In the genomic region with DNA sequence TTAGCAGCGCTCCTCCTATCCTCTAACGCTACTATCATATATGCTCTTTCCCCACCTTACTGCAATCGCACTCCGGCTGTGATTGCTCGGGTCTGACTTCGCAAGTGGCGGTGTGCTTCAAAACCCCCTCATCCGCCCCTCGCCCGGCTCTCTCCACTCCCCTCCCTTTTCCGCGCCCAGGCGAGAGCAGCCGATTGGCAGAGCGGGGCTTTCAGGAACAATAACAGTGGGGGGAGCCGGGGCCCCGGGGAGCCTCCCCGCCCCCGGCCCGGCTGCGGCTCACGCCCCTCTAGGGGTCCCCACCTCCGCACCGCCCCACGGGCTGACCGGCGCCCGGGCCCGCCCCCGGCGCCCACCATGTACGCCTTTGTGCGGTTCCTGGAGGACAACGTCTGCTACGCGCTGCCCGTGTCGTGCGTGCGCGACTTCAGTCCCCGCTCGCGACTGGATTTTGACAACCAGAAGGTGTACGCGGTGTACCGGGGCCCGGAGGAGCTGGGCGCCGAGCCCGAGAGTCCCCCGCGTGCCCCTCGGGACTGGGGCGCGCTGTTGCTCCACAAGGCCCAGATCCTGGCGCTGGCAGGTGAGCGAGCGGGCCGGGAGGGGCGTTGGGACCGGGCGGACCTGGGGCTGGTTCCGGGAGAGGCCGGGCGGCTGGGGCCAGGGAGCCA, we compare ENCODE assay signal across 8 mouse cellular contexts. TPM values are rescaled to one million over a fixed set of nuclear protein-coding genes. Genes with fewer than 3 reads are reported as not detected.
A peak's percentile ranks its signal among the peaks of the same experiment; 100 is the strongest.
DNase-seq lines count a peak whose midpoint lies in the region; ATAC-seq lines count a peak whose summit lies in the region.

A gene (plus strand): TSS at position 189 of the 671 bp plus-strand sequence.

- peak within 1 kb of the TSS; percentile 99 for H3K9ac ChIP-seq in hindbrain, embryonic 13.5 days

- H3K4me3 ChIP-seq in hindbrain, embryonic 13.5 days: peak within 1 kb of the TSS; percentile 91

- under 1% methylated on average over 65 of the region's 66 CpGs for WGBS in hindbrain, embryonic 13.5 days

- H3K4me1 ChIP-seq in hindbrain, embryonic 13.5 days (replicated peaks): peaks cover 51% of the 10 kb centered on the region

- peak within 1 kb of the TSS; percentile 92 for H3K4me2 ChIP-seq in hindbrain, embryonic 13.5 days

- peak within 1 kb of the TSS; percentile 93 for H3K27ac ChIP-seq in hindbrain, embryonic 13.5 days

- peaks cover 19% of the 10 kb centered on the region for H3K36me3 ChIP-seq in hindbrain, embryonic 13.5 days

- peak; percentile 79 for DNase-seq in ES-CJ7 (ENCODE audit: low read depth, low spot score)
- peak; percentile 2 for DNase-seq in cerebellum, adult 9-10 months
- peak; percentile 61 to 78 for DNase-seq in frontal cortex, postnatal 10 days (ENCODE audit: low spot score in 2 of 2)
- peak; percentile 41 to 56 for DNase-seq in layer of hippocampus, postnatal 25 days (ENCODE audit: extremely low spot score in 1 of 2, low spot score in 1 of 2)
- DNase-seq in lung, postnatal 25 days (ENCODE audit: low spot score): peak; percentile 59
- peak; percentile 93 for DNase-seq in retina, postnatal 1 day
- peak; percentile 91 for DNase-seq in thymus, postnatal 25 days

- no peaks in the 10 kb centered on the region for H3K9me3 ChIP-seq in hindbrain, embryonic 13.5 days

- peak; percentile 96 for ATAC-seq in hindbrain, embryonic 13.5 days (ENCODE audit: low FRiP score)

- no peaks in the 10 kb centered on the region for H3K27me3 ChIP-seq in hindbrain, embryonic 13.5 days

RNA-seq across cellular contexts. Expression of the gene that starts here (rescaled TPM):
- polyA plus RNA-seq in hindbrain, embryonic 13.5 days (2015; fragmentation: Nextera tagmentation; extraction: Ambion mirVana): 74.9 and 76.4 TPM in 2 replicates
- total RNA-seq in layer of hippocampus, postnatal 25 days (2021): 10 to 100 TPM; 11.0 to 11.8 TPM

Comparison
In these comparisons a context has a peak if more than half of its experiments do, and no peak if none do; other contexts are left out.
1. Peak in every context shown above with its lines: DNase-seq, ATAC-seq, H3K4me3 ChIP-seq and H3K27ac ChIP-seq.
2. DNase-seq: peak in every context shown above with its lines; median percentile 93 in retina, postnatal 1 day; 91 in thymus, postnatal 25 days; 79 in ES-CJ7; 70 in frontal cortex, postnatal 10 days; 59 in lung, postnatal 25 days; 48 in layer of hippocampus, postnatal 25 days; 2 in cerebellum, adult 9-10 months.